Mouse (Mus musculus): ENCODE measurements at regions not wholly inside any gene's neighbourhood (a gene's known extent, or its start where the extent isn't known, plus 50 kb on each side); places are given as distances from the start of the nearest gene placed in this dataset.

DNA sequence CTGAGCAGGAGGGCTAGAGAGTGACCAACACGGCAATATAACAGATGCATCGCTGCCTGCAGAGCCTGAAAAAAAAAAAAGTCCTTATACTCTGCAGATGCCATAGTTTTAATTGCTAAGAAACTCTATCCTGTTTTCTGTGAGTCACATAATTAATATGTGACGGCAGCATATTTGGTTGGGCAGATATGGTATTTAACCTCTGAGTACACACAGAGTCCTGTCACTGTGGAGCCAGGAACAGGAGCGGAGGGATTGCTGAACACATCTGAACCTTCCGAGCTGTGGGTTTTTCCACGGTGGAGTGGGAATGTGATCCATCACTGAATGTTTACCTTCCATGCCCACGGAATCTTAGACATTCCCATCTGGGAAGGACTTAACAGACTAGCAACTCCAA is 208.7 kb upstream of the Gm12728 start:
- ATAC-seq (replicated peaks; ENCODE audit: low FRiP score) (no peak), DNase-seq (ENCODE audit: low spot score) (no peak)
- H3K9ac ChIP-seq (ENCODE audit: low read depth, low read length): no peak overlapping the region
- no peaks in the 10 kb centered on the region for H3K4me1 ChIP-seq (replicated peaks; ENCODE audit: control insufficient read depth, insufficient read depth, low read length)
- H3K27ac ChIP-seq (ENCODE audit: low read depth, low read length): no peak overlapping the region
- no peak overlapping the region for H3K4me2 ChIP-seq
- 71% methylated on average over 7 of the region's 7 CpGs for WGBS
- no peaks in the 10 kb centered on the region for H3K36me3 ChIP-seq (ENCODE audit: control insufficient read depth, insufficient read depth, low read length)
- H3K4me3 ChIP-seq (ENCODE audit: low read depth, low read length): no peak overlapping the region
- no peaks in the 10 kb centered on the region for H3K27me3 ChIP-seq (replicated peaks; ENCODE audit: control insufficient read depth, insufficient read depth, low read length)
- H3K9me3 ChIP-seq (ENCODE audit: control insufficient read depth, low read length): no peaks in the 10 kb centered on the region

DNA sequence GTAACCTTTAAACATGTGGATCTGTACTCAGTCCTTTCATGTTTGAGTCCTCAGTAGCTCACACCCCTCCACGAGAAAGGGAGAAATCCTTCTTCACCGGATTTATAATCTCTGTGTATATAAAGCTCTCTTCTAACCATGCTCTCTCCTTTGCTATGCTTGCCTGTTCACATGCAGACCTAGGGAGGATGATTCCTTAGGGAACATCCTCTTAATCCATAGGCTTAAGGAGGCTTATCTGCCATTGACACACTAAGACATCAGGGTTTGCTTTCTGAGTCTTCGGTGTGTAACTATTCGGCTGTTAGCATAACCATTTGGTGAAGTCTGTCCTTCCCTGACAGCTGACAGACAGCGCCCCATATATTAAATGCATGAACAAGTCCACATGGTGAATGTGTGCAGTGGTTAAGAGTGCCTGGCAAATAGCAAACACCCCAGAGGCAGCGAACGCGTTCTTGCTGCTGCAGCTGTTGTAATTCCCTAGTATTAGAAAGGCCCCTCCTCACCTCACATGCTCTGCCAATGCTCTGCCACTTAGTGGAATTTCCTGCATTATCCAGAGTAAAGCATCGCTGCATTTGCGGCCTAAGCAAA is 205.2 kb upstream of the Gm12728 start:
- Histone ChIP-seq H3K4me2 (no peak overlapping the region), H3K27me3 (replicated peaks; ENCODE audit: control insufficient read depth, insufficient read depth, low read length) (no peaks in the 10 kb centered on the region), H3K9me3 (ENCODE audit: control insufficient read depth, low read length) (no peaks in the 10 kb centered on the region), H3K36me3 (ENCODE audit: control insufficient read depth, insufficient read depth, low read length) (no peaks in the 10 kb centered on the region), H3K9ac (ENCODE audit: low read depth, low read length) (no peak overlapping the region), H3K27ac (ENCODE audit: low read depth, low read length) (no peak overlapping the region), H3K4me3 (ENCODE audit: low read depth, low read length) (no peak overlapping the region), H3K4me1 (replicated peaks; ENCODE audit: control insufficient read depth, insufficient read depth, low read length) (no peaks in the 10 kb centered on the region)
- no peak for ATAC-seq (replicated peaks; ENCODE audit: low FRiP score)
- no peak for DNase-seq (ENCODE audit: low spot score)
- 79% methylated on average over 10 of the region's 10 CpGs for WGBS

DNA sequence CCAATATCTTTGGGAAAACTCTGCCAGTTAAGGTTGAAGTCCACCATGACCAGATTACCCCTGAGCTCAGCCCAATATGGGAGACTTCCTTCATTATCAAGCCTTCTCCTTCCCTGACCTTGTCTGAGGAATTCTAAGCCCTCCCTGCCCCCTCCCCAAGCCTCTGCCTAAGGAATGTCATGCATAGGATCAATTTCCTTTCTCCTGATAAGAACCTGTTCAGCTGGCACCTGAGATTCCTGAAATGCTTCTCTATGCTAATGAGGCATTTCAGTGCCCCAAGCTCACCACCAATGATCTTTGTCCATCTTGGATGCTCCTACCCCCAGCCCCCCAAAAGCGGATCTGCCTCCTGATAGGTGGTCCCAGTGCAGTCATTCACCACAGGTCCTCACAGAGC is 186.0 kb upstream of the Gm12728 start:
- Histone ChIP-seq H3K9me3 (ENCODE audit: control insufficient read depth, low read length) (no peaks in the 10 kb centered on the region), H3K27ac (ENCODE audit: low read depth, low read length) (no peak overlapping the region), H3K4me2 (no peak overlapping the region), H3K4me1 (replicated peaks; ENCODE audit: control insufficient read depth, insufficient read depth, low read length) (no peaks in the 10 kb centered on the region), H3K4me3 (ENCODE audit: low read depth, low read length) (no peak overlapping the region), H3K9ac (ENCODE audit: low read depth, low read length) (no peak overlapping the region), H3K36me3 (ENCODE audit: control insufficient read depth, insufficient read depth, low read length) (no peaks in the 10 kb centered on the region), H3K27me3 (replicated peaks; ENCODE audit: control insufficient read depth, insufficient read depth, low read length) (no peaks in the 10 kb centered on the region)
- ATAC-seq (replicated peaks; ENCODE audit: low FRiP score) (no peak), DNase-seq (ENCODE audit: low spot score) (no peak)
- 59% methylated on average over 1 of the region's 1 CpGs for WGBS

DNA sequence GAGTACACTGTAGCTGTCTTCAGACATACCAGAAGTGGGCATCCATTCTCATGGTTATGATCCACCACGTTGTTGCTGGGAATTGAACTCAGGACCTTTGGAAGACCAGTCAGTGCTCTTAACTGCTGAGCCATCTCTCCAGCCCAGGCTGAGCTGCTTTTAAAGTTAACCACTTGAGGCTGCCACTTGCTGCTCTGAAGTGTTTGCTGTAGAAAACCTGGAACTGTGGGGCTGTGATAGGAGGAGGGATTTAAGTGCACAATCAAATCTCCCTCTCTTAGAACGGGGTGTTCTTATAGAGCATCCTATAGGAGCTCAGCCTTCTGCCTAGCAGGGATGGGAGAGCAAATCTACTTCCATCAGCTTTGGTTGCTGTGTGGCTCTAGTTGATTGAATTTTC is 185.1 kb upstream of the Gm12728 start:
- WGBS: 77% methylated on average over 2 of the region's 2 CpGs
- DNase-seq (ENCODE audit: low spot score): no peak

DNA sequence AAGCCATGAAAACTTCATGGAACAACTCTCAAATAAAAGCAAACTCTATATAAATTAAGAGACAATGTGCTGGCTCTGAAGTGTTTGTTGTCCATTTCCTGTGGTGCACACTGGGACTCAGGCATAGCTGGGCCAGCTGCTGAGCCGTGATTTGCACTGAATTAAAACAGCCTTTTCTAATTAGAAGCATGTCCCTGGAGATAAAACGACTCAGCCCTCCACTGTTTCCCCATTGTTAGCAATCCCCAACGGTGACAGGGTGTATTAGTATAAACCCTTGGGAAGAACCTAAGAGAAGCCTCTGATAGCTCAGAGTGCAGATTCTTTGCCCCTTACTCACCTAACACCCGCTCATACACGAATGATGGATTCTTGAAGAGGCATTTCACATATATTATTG is 182.9 kb upstream of the Gm12728 start:
- H3K9ac ChIP-seq (ENCODE audit: low read depth, low read length): no peak overlapping the region
- H3K4me1 ChIP-seq (replicated peaks; ENCODE audit: control insufficient read depth, insufficient read depth, low read length): no peaks in the 10 kb centered on the region
- no peak overlapping the region for H3K4me3 ChIP-seq (ENCODE audit: low read depth, low read length)
- no peak for ATAC-seq (replicated peaks; ENCODE audit: low FRiP score)
- WGBS: 50% methylated on average over 5 of the region's 5 CpGs
- DNase-seq (ENCODE audit: low spot score): no peak
- H3K4me2 ChIP-seq: no peak overlapping the region
- no peaks in the 10 kb centered on the region for H3K36me3 ChIP-seq (ENCODE audit: control insufficient read depth, insufficient read depth, low read length)
- H3K27ac ChIP-seq (ENCODE audit: low read depth, low read length): no peak overlapping the region
- no peaks in the 10 kb centered on the region for H3K27me3 ChIP-seq (replicated peaks; ENCODE audit: control insufficient read depth, insufficient read depth, low read length)
- no peaks in the 10 kb centered on the region for H3K9me3 ChIP-seq (ENCODE audit: control insufficient read depth, low read length)

More for the DNA sequence above, 185.1 kb upstream of the Gm12728 start:
- H3K27ac ChIP-seq (ENCODE audit: low read depth, low read length): no peak overlapping the region
- no peak for ATAC-seq (replicated peaks; ENCODE audit: low FRiP score)
- no peak overlapping the region for H3K4me2 ChIP-seq
- H3K9me3 ChIP-seq (ENCODE audit: control insufficient read depth, low read length): no peaks in the 10 kb centered on the region
- no peaks in the 10 kb centered on the region for H3K4me1 ChIP-seq (replicated peaks; ENCODE audit: control insufficient read depth, insufficient read depth, low read length)
- no peak overlapping the region for H3K4me3 ChIP-seq (ENCODE audit: low read depth, low read length)
- no peaks in the 10 kb centered on the region for H3K27me3 ChIP-seq (replicated peaks; ENCODE audit: control insufficient read depth, insufficient read depth, low read length)
- H3K9ac ChIP-seq (ENCODE audit: low read depth, low read length): no peak overlapping the region
- no peaks in the 10 kb centered on the region for H3K36me3 ChIP-seq (ENCODE audit: control insufficient read depth, insufficient read depth, low read length)

DNA sequence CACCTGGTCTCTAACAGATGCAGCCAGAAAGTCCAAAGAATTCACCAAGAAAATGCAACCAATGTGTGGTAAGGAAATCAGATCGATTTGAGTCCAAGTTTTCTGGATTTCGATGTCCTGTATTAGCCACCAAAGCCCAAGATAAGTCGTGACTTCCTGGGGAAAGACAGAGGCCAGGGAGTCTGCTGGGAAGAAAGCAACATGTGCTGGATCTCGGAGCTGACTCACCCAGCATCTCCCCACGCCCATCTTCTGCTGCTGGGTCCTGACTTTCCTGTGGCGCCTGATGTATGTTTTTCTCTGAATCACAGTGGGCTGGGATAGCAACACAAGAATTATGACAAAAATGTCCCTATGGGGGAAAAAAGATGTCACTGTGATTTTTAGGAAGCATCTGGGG is 178.8 kb upstream of the Gm12728 start:
- no peaks in the 10 kb centered on the region for H3K36me3 ChIP-seq (ENCODE audit: control insufficient read depth, insufficient read depth, low read length)
- DNase-seq (ENCODE audit: low spot score) (no peak), ATAC-seq (replicated peaks; ENCODE audit: low FRiP score) (no peak)
- no peak overlapping the region for H3K4me2 ChIP-seq
- H3K27ac ChIP-seq (ENCODE audit: low read depth, low read length): no peak overlapping the region
- no peak overlapping the region for H3K4me3 ChIP-seq (ENCODE audit: low read depth, low read length)
- H3K27me3 ChIP-seq (replicated peaks; ENCODE audit: control insufficient read depth, insufficient read depth, low read length): no peaks in the 10 kb centered on the region
- WGBS: 62% methylated on average over 6 of the region's 6 CpGs
- no peak overlapping the region for H3K9ac ChIP-seq (ENCODE audit: low read depth, low read length)
- H3K9me3 ChIP-seq (ENCODE audit: control insufficient read depth, low read length): no peaks in the 10 kb centered on the region
- no peaks in the 10 kb centered on the region for H3K4me1 ChIP-seq (replicated peaks; ENCODE audit: control insufficient read depth, insufficient read depth, low read length)

DNA sequence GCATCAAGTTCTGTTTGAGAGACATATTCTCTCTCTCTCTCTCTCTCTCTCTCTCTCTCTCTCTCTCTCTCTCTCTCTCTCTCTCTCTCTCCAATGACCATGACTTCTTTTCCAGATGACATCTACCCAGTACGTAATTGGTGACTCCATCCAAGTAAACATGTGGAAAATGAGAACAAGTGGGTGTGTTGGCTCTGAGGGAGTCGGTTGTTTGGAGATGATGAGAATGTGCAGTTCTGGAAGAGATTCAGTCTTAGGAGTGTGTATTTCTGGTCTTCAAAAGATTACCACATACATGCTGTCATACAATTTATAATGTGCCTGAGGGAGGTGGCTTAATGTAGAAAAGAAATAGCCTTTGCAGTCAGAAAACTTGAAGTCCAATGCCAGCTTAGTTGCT is 175.3 kb upstream of the Gm12728 start:
- 75% methylated on average over 2 of the region's 2 CpGs for WGBS
- no peak for DNase-seq (ENCODE audit: low spot score)
- H3K4me3 ChIP-seq (ENCODE audit: low read depth, low read length): no peak overlapping the region
- H3K27me3 ChIP-seq (replicated peaks; ENCODE audit: control insufficient read depth, insufficient read depth, low read length): no peaks in the 10 kb centered on the region
- H3K27ac ChIP-seq (ENCODE audit: low read depth, low read length): no peak overlapping the region
- no peak overlapping the region for H3K9ac ChIP-seq (ENCODE audit: low read depth, low read length)
- H3K9me3 ChIP-seq (ENCODE audit: control insufficient read depth, low read length): no peaks in the 10 kb centered on the region
- H3K4me1 ChIP-seq (replicated peaks; ENCODE audit: control insufficient read depth, insufficient read depth, low read length): no peaks in the 10 kb centered on the region
- no peak overlapping the region for H3K4me2 ChIP-seq
- ATAC-seq (replicated peaks; ENCODE audit: low FRiP score): no peak
- no peaks in the 10 kb centered on the region for H3K36me3 ChIP-seq (ENCODE audit: control insufficient read depth, insufficient read depth, low read length)

DNA sequence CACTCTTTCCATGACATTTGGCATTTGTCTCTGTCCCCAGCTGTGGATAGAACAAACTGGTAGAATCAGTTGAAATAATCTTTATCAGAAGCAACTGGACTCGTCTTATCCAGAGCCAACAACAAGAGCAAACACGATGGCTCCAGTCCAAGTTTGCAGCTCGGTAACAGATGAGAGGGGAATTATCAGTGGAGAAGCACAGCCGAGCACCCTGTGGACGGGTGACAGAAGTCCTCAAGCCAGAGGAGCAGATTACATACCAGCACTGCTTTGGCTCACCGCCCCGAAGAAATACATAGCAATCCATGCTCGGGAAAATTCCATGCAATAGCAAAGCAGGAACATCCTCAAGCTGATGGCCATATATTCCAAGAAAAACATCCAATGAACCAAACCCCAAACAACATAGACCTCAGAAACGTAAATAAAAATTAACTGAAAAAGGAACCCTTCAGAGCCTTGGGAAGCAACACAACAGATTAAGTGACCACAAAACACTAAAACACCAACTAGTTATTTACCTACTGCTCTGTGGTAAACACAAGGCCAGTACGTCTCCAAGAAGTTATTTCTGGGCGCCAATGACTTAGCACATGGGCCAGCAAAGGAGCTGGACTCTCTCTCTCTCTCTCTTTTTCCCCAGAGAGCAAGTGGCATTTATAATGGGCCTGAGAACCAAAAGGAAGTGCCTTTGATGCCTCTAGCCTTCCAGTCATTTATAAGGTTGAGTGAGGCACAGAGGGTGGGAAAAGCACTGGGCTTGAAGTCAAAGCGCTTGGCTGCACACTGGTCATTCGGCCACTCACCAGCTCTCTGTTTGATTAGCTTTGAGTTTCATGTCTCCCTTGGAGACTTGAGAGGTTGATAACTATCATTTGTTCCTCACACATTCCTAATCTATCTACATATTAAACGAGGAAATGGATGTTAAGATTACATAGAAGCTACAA is 163.0 kb upstream of the Gm12728 start:
- Histone ChIP-seq H3K4me2 (no peak overlapping the region), H3K9ac (ENCODE audit: low read depth, low read length) (no peak overlapping the region), H3K27me3 (replicated peaks; ENCODE audit: control insufficient read depth, insufficient read depth, low read length) (no peaks in the 10 kb centered on the region), H3K36me3 (ENCODE audit: control insufficient read depth, insufficient read depth, low read length) (no peaks in the 10 kb centered on the region), H3K4me3 (ENCODE audit: low read depth, low read length) (no peak overlapping the region), H3K9me3 (ENCODE audit: control insufficient read depth, low read length) (no peaks in the 10 kb centered on the region), H3K27ac (ENCODE audit: low read depth, low read length) (no peak overlapping the region), H3K4me1 (replicated peaks; ENCODE audit: control insufficient read depth, insufficient read depth, low read length) (no peaks in the 10 kb centered on the region)
- DNase-seq (ENCODE audit: low spot score) (no peak), ATAC-seq (replicated peaks; ENCODE audit: low FRiP score) (no peak)
- 77% methylated on average over 14 of the region's 14 CpGs for WGBS

DNA sequence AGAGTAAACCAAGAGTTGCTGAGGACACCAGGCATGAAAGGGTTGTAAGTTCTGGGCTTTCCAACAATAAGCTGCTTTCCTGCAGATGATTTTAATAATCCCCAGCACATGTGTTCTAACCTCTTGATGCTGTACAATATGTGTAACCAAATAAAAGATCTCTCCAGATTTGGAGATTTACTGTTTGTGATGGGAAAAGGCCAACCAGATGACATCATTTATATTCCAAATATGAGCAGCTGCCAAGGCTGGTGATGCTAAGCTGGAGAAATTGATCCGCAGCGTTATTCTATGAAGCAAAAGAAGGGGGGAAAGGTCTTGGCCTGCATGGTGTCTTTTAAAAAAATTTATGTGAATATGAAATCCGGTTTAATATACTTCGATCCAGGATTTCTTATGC is 160.1 kb upstream of the Gm12728 start:
- no peak overlapping the region for H3K4me2 ChIP-seq
- ATAC-seq (replicated peaks; ENCODE audit: low FRiP score) (no peak), DNase-seq (ENCODE audit: low spot score) (no peak)
- no peak overlapping the region for H3K9ac ChIP-seq (ENCODE audit: low read depth, low read length)
- H3K9me3 ChIP-seq (ENCODE audit: control insufficient read depth, low read length): no peaks in the 10 kb centered on the region
- H3K27me3 ChIP-seq (replicated peaks; ENCODE audit: control insufficient read depth, insufficient read depth, low read length): no peaks in the 10 kb centered on the region
- H3K36me3 ChIP-seq (ENCODE audit: control insufficient read depth, insufficient read depth, low read length): no peaks in the 10 kb centered on the region
- no peaks in the 10 kb centered on the region for H3K4me1 ChIP-seq (replicated peaks; ENCODE audit: control insufficient read depth, insufficient read depth, low read length)
- no peak overlapping the region for H3K27ac ChIP-seq (ENCODE audit: low read depth, low read length)
- no peak overlapping the region for H3K4me3 ChIP-seq (ENCODE audit: low read depth, low read length)
- 87% methylated on average over 4 of the region's 4 CpGs for WGBS
